Mouse (Mus musculus) adipocyte (in vitro differentiated cells): ENCODE data around the gene Gm14459.
"Not testable (repeated sequence)": the region's sequence is repeated elsewhere in the genome, so short reads cannot be mapped to it uniquely, and the experiment has no call there.

ENCODE experiments used
- DNase-seq: peaks from one replicate; pipeline ENCODE4 v3.0.0-alpha.2; 2016; ENCODE audit warnings: low spot score

Gm14459 gene

DNA sequence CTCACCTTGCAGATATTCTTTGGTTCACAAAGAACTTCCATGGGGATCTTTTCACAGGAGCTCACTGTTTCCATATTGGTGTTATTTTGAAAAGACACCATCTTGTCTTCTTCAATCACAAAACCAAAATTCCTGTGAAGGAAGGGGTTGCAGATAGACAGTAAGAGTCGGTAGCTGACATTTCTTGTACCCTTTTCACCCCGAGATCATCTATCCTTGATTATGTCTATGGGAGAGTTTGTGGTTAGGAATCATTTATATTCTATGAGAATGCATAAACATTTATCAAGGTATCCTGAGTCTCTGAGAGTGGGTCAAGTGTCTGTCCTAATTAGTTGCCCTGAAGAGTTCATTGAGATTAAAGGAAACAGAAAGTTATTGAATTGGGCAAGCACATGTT lies at the start of gene Gm14459:
TSS of gene Gm14459 (minus strand) at position 101 of the 400 bp plus-strand sequence.
- no peak for DNase-seq

DNA sequence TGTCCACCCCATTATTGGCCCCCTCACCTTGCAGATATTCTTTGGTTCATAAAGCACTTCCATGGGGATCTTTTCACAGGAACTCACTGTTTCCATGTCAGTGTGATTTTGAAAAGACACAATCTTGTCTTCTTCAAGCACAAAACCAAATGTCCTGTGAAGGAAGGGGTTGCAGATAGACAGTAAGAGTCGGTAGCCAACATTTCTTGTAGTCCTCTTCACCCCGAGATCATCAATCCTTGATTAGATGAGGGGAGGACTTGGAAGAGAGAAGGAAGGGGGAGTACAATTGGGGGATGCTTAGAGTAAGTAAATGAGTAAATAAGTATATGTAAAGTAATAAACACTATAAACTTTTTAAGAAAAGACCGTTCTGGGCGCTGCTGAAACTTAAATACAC lies 23.4 kb upstream of the Gm14459 start, which contains the start of gene Ssxb6:
TSS of gene Ssxb6 (minus strand) at position 101 of the 400 bp plus-strand sequence.
- not testable (repeated sequence) for DNase-seq
